Mouse (Mus musculus) CH12.LX (cell line): Measurements from ENCODE around the gene Lamc1.

Experiments used
- CTCF ChIP-seq, 2 experiments: IDR thresholded peaks in 1 of 2; conservative IDR thresholded peaks in 1 of 2; 2 replicates each; pipeline ENCODE4 v1.5.1; 2011 to 2012; ENCODE audit warnings: low read depth in 2 of 2, low read length in 2 of 2, improper control_type of control experiment in 1 of 2, inconsistent platforms in 1 of 2, mild to moderate bottlenecking in 1 of 2, moderate library complexity in 1 of 2
- POLR2A ChIP-seq: IDR thresholded peaks from 2 replicates; pipeline ENCODE4 v1.6.1; 2011; ENCODE audit warnings: low read depth, mild to moderate bottlenecking, improper control_type of control experiment, low read length
- RCOR1 ChIP-seq: conservative IDR thresholded peaks from 2 replicates; pipeline ENCODE4 v1.6.1; 2012; ENCODE audit warnings: low read depth, mild to moderate bottlenecking, inconsistent platforms, low read length, improper control_type of control experiment

- no peak for TF ChIP-seq RCOR1
- no peak for TF ChIP-seq CTCF (conservative IDR thresholded peaks at IDR 0.05 in 1 of 2, IDR thresholded peaks at IDR 0.05 in 1 of 2; ENCODE audit: low read depth in 2 of 2, low read length in 2 of 2)
- TF ChIP-seq POLR2A = no peak
These were observed 116.9 kb downstream of the Lamc1 start for GRCm38 (mm10) chr1:153215676-153216075.
